Mouse (Mus musculus) 416B (cell line): Measurements from ENCODE around the gene Brms1.
A peak's percentile ranks its signal among the peaks of the same experiment; 100 is the strongest.

ENCODE experiments used
- DNase-seq: peaks from one replicate; pipeline ENCODE4 v3.0.0; 2011; ENCODE audit warnings: low read depth

The Brms1 gene

GRCm38 (mm10) chr19:5040862-5041523, at the start of gene Brms1:
Gene Brms1 (plus strand): TSS chr19:5041354.
- DNase-seq: peak; percentile 96

- peak; percentile 28 for DNase-seq
Observed at GRCm38 (mm10) chr19:4992371-4992770, 48.8 kb upstream of the Brms1 start.

- peak; percentile 92 for DNase-seq
Observed at GRCm38 (mm10) chr19:4992904-4993303, 48.2 kb upstream of the Brms1 start.

GRCm38 (mm10) chr19:4994043-4994442, 47.1 kb upstream of the Brms1 start:
- no peak for DNase-seq

- no peak for DNase-seq
Observed at GRCm38 (mm10) chr19:4999445-5000140, 41.6 kb upstream of the Brms1 start.

GRCm38 (mm10) chr19:5001666-5002406, 39.3 kb upstream of the Brms1 start:
- peak; percentile 74 for DNase-seq

GRCm38 (mm10) chr19:5003644-5004043, 37.5 kb upstream of the Brms1 start:
- peak; percentile 55 for DNase-seq

GRCm38 (mm10) chr19:5004925-5005324, 36.2 kb upstream of the Brms1 start:
- DNase-seq: no peak

- peak; percentile 67 for DNase-seq
Observed at GRCm38 (mm10) chr19:5013138-5013537, 28.0 kb upstream of the Brms1 start.

GRCm38 (mm10) chr19:5014961-5015398, 26.2 kb upstream of the Brms1 start:
- peak; percentile 78 for DNase-seq

GRCm38 (mm10) chr19:5016221-5016742, 24.9 kb upstream of the Brms1 start:
- DNase-seq: no peak

GRCm38 (mm10) chr19:5016782-5017181, 24.4 kb upstream of the Brms1 start:
- DNase-seq: peak; percentile 90

- no peak for DNase-seq
Observed at GRCm38 (mm10) chr19:5017611-5018010, 23.5 kb upstream of the Brms1 start.

GRCm38 (mm10) chr19:5018191-5018590, 23.0 kb upstream of the Brms1 start:
- DNase-seq: no peak

- no peak for DNase-seq
Observed at GRCm38 (mm10) chr19:5021416-5021815, 19.7 kb upstream of the Brms1 start.

GRCm38 (mm10) chr19:5023621-5024479, 17.3 kb upstream of the Brms1 start, which contains the start of gene Slc29a2:
Gene Slc29a2 (plus strand): TSS chr19:5023860.
- DNase-seq: peak; percentile 93

GRCm38 (mm10) chr19:5026111-5026510, 15.0 kb upstream of the Brms1 start:
- DNase-seq: no peak

GRCm38 (mm10) chr19:5032686-5033085, 8.5 kb upstream of the Brms1 start:
- no peak for DNase-seq

- DNase-seq: no peak
Observed at GRCm38 (mm10) chr19:5036577-5036976, 4.6 kb upstream of the Brms1 start.

- DNase-seq: peak; percentile 90
Observed at GRCm38 (mm10) chr19:5037678-5038571, 3.2 kb upstream of the Brms1 start.
